Mouse (Mus musculus) heart, embryonic 10.5 days (tissue): ENCODE measurements around the gene Tle6. TPM values are rescaled to one million over a fixed set of nuclear protein-coding genes. Genes with fewer than 3 reads are reported as not detected.
A peak's percentile ranks its signal among the peaks of the same experiment; 100 is the strongest.

Source experiments
- DNase-seq: peaks from one replicate; pipeline ENCODE4 v3.0.0-alpha.2; 2017; ENCODE audit warnings: low spot score
- H3K27ac ChIP-seq: fragments of 300-500 bp; sonication (generic); 2 replicates; pipeline ENCODE4 v1.5.1; 2016; ENCODE audit warnings: mild to moderate bottlenecking
- H3K27me3 ChIP-seq: fragments of 300-500 bp; sonication (generic); 2 replicates; pipeline ENCODE4 v1.6.1; 2016; ENCODE audit warnings: mild to moderate bottlenecking; ENCODE audit not compliant: poor library complexity, insufficient read depth, severe bottlenecking
- H3K36me3 ChIP-seq: fragments of 300-500 bp; sonication (generic); 2 replicates; pipeline ENCODE4 v1.6.1; 2016; ENCODE audit warnings: mild to moderate bottlenecking, moderate library complexity
- H3K4me1 ChIP-seq: fragments of 300-500 bp; sonication (generic); 2 replicates; pipeline ENCODE4 v1.6.1; 2016; ENCODE audit warnings: mild to moderate bottlenecking
- H3K4me3 ChIP-seq: fragments of 300-500 bp; sonication (generic); 2 replicates; pipeline ENCODE4 v1.5.1; 2016; ENCODE audit warnings: mild to moderate bottlenecking, moderate library complexity
- H3K9me3 ChIP-seq: fragments of 300-500 bp; sonication (generic); 2 replicates; pipeline ENCODE4 v1.6.1; 2016; ENCODE audit warnings: mild to moderate bottlenecking, moderate library complexity
- WGBS: fragments of 180-500 bp; shearing (Covaris S2); methylation state at CpG from one replicate; pipeline ENCODE4 v1.1.7; 2016; 5-methylcytosine and 5-hydroxymethylcytosine counted together
- polyA plus RNA-seq: library from polyadenylated mRNA; unstranded; fragments of >200 nt; fragmentation: Nextera tagmentation; extraction: Ambion mirVana; gene quantifications from 2 replicates; pipeline ENCODE4 v1.2.1, GENCODE M21; 2016

Tle6 gene
- polyA plus RNA-seq, 1 experiment from 2014 or later = 29.0 TPM

GRCm38 (mm10) chr10:81597137-81597950 lies 3.5 kb downstream of the Tle6 start:
- Histone ChIP-seq H3K4me3 (peak overlapping the region; percentile 52), H3K27ac (peak overlapping the region; percentile 86), H3K36me3 (no peaks in the 10 kb centered on the region), H3K4me1 (peaks cover 62% of the 10 kb centered on the region), H3K9me3 (no peaks in the 10 kb centered on the region), H3K27me3 (peaks cover 48% of the 10 kb centered on the region)
- 7% methylated on average over 10 of the region's 12 CpGs for WGBS
- peak; percentile 87 for DNase-seq

- peaks cover 59% of the 10 kb centered on the region for H3K4me1 ChIP-seq
- peaks cover 55% of the 10 kb centered on the region for H3K27me3 ChIP-seq
- H3K4me3 ChIP-seq = peak overlapping the region; percentile 52
- H3K27ac ChIP-seq = peak overlapping the region; percentile 86
- H3K36me3 ChIP-seq = no peaks in the 10 kb centered on the region
- no peak for DNase-seq
- H3K9me3 ChIP-seq = no peaks in the 10 kb centered on the region
- WGBS = 5% methylated on average over 10 of the region's 10 CpGs
Observed at GRCm38 (mm10) chr10:81596611-81597010, 4.3 kb downstream of the Tle6 start.

- Histone ChIP-seq H3K27me3 (peaks cover 65% of the 10 kb centered on the region), H3K4me1 (peaks cover 49% of the 10 kb centered on the region)
Observed at GRCm38 (mm10) chr10:81595599-81595998, 5.3 kb downstream of the Tle6 start.

GRCm38 (mm10) chr10:81593935-81594334 lies 6.9 kb downstream of the Tle6 start:
- no peak for DNase-seq
- Histone ChIP-seq H3K4me1 (peaks cover 38% of the 10 kb centered on the region), H3K9me3 (no peaks in the 10 kb centered on the region), H3K27ac (no peak overlapping the region), H3K36me3 (peaks cover 16% of the 10 kb centered on the region; the same call in 1 of the 2 replicates), H3K4me3 (no peak overlapping the region), H3K27me3 (peaks cover 82% of the 10 kb centered on the region)
- WGBS = 68% methylated on average over 18 of the region's 18 CpGs

More at GRCm38 (mm10) chr10:81595599-81595998, 5.3 kb downstream of the Tle6 start:
- Histone ChIP-seq H3K9me3 (no peaks in the 10 kb centered on the region), H3K4me3 (no peak overlapping the region), H3K27ac (0 out of 2 replicates have a peak overlapping the region, but pooled peaks have one; percentile 62), H3K36me3 (0 out of 2 replicates have a peak, but pooled peaks cover 2% of the 10 kb centered on the region)
- WGBS = 40% methylated on average over 5 of the region's 5 CpGs
- DNase-seq = no peak

GRCm38 (mm10) chr10:81593223-81593622 lies 7.7 kb downstream of the Tle6 start:
- Histone ChIP-seq H3K27me3 (peaks cover 88% of the 10 kb centered on the region), H3K4me3 (no peak overlapping the region), H3K9me3 (no peaks in the 10 kb centered on the region), H3K27ac (no peak overlapping the region), H3K36me3 (peaks cover 23% of the 10 kb centered on the region), H3K4me1 (peaks cover 34% of the 10 kb centered on the region)
- 72% methylated on average over 4 of the region's 4 CpGs for WGBS
- no peak for DNase-seq

GRCm38 (mm10) chr10:81592631-81593030 lies 8.2 kb downstream of the Tle6 start:
- 80% methylated on average over 7 of the region's 7 CpGs for WGBS
- Histone ChIP-seq H3K4me3 (no peak overlapping the region), H3K4me1 (peaks cover 28% of the 10 kb centered on the region), H3K9me3 (no peaks in the 10 kb centered on the region), H3K27me3 (peaks cover 90% of the 10 kb centered on the region), H3K27ac (no peak overlapping the region), H3K36me3 (peaks cover 29% of the 10 kb centered on the region)
- no peak for DNase-seq

- Histone ChIP-seq H3K27ac (no peak overlapping the region), H3K4me3 (no peak overlapping the region), H3K9me3 (no peaks in the 10 kb centered on the region), H3K4me1 (peaks cover 20% of the 10 kb centered on the region), H3K36me3 (peaks cover 37% of the 10 kb centered on the region), H3K27me3 (peaks cover 93% of the 10 kb centered on the region)
- 49% methylated on average over 9 of the region's 9 CpGs for WGBS
- no peak for DNase-seq
Observed at GRCm38 (mm10) chr10:81591846-81592245, 9.0 kb downstream of the Tle6 start.

GRCm38 (mm10) chr10:81588739-81589138 lies 12.1 kb downstream of the Tle6 start:
- no peak overlapping the region for H3K4me3 ChIP-seq
- H3K36me3 ChIP-seq = peaks cover 63% of the 10 kb centered on the region
- WGBS = 62% methylated on average over 7 of the region's 7 CpGs

GRCm38 (mm10) chr10:81583347-81583746 lies 17.5 kb downstream of the Tle6 start:
- H3K4me3 ChIP-seq = no peak overlapping the region
- peaks cover 15% of the 10 kb centered on the region for H3K4me1 ChIP-seq
- 52% methylated on average over 6 of the region's 6 CpGs for WGBS
- peaks cover 48% of the 10 kb centered on the region for H3K36me3 ChIP-seq
- H3K27ac ChIP-seq = no peak overlapping the region
- no peak for DNase-seq
- H3K27me3 ChIP-seq = peaks cover 84% of the 10 kb centered on the region
- no peaks in the 10 kb centered on the region for H3K9me3 ChIP-seq

More at GRCm38 (mm10) chr10:81588739-81589138, 12.1 kb downstream of the Tle6 start:
- Histone ChIP-seq H3K9me3 (no peaks in the 10 kb centered on the region), H3K27ac (no peak overlapping the region), H3K4me1 (no peaks in the 10 kb centered on the region), H3K27me3 (peaks cover 91% of the 10 kb centered on the region)
- DNase-seq = no peak

- WGBS = 48% methylated on average over 25 of the region's 25 CpGs
- Histone ChIP-seq H3K4me1 (peaks cover 31% of the 10 kb centered on the region), H3K27ac (peak overlapping the region; percentile 42; the same call in 1 of the 2 replicates)
Observed at GRCm38 (mm10) chr10:81580441-81581070, 20.3 kb downstream of the Tle6 start.

GRCm38 (mm10) chr10:81579967-81580366 lies 20.9 kb downstream of the Tle6 start:
- peaks cover 79% of the 10 kb centered on the region for H3K27me3 ChIP-seq
- no peak for DNase-seq
- H3K36me3 ChIP-seq = peaks cover 27% of the 10 kb centered on the region
- H3K9me3 ChIP-seq = no peaks in the 10 kb centered on the region
- 0 out of 2 replicates have a peak overlapping the region, but pooled peaks have one; percentile 9 for H3K4me3 ChIP-seq
- H3K27ac ChIP-seq = peak overlapping the region; percentile 42; the same call in 1 of the 2 replicates
- 57% methylated on average over 4 of the region's 4 CpGs for WGBS
- H3K4me1 ChIP-seq = peaks cover 36% of the 10 kb centered on the region

More at GRCm38 (mm10) chr10:81580441-81581070, 20.3 kb downstream of the Tle6 start:
- no peaks in the 10 kb centered on the region for H3K9me3 ChIP-seq
- H3K4me3 ChIP-seq = 0 out of 2 replicates have a peak overlapping the region, but pooled peaks have one; percentile 9
- peaks cover 33% of the 10 kb centered on the region for H3K36me3 ChIP-seq
- peaks cover 77% of the 10 kb centered on the region for H3K27me3 ChIP-seq
- DNase-seq = no peak

- 3% methylated on average over 6 of the region's 6 CpGs for WGBS
- peaks cover 13% of the 10 kb centered on the region; the same call in 1 of the 2 replicates for H3K36me3 ChIP-seq
- no peaks in the 10 kb centered on the region for H3K9me3 ChIP-seq
- peak overlapping the region; percentile 72 for H3K4me3 ChIP-seq
- H3K4me1 ChIP-seq = peaks cover 61% of the 10 kb centered on the region
- H3K27me3 ChIP-seq = peaks cover 72% of the 10 kb centered on the region
- no peak for DNase-seq
- H3K27ac ChIP-seq = peak overlapping the region; percentile 85
Observed at GRCm38 (mm10) chr10:81575695-81576094, 25.2 kb downstream of the Tle6 start.

GRCm38 (mm10) chr10:81575208-81575631 lies 25.7 kb downstream of the Tle6 start:
- WGBS = under 1% methylated on average over 30 of the region's 30 CpGs
- Histone ChIP-seq H3K27ac (peak overlapping the region; percentile 85), H3K27me3 (peaks cover 69% of the 10 kb centered on the region), H3K4me1 (peaks cover 61% of the 10 kb centered on the region), H3K36me3 (peaks cover 13% of the 10 kb centered on the region; the same call in 1 of the 2 replicates), H3K9me3 (no peaks in the 10 kb centered on the region), H3K4me3 (peak overlapping the region; percentile 72)
- DNase-seq = no peak
